Mouse (Mus musculus) midbrain, embryonic 14.5 days (tissue): ENCODE measurements around the gene Tcea2. TPM values are rescaled to one million over a fixed set of nuclear protein-coding genes. Genes with fewer than 3 reads are reported as not detected.

Source experiments
- ATAC-seq: fragments of 200-750 bp; cut with Nextera tagmentation; 2 replicates; pipeline ENCODE4 v1.8.0; 2017; ENCODE audit warnings: moderate number of reproducible peaks, moderate library complexity; ENCODE audit not compliant: low FRiP score, low TSS enrichment
- DNase-seq: peaks from one replicate; pipeline ENCODE4 v3.0.0-alpha.2; 2015
- H3K27ac ChIP-seq: fragments of 300-500 bp; sonication (generic); replicated peaks from 2 replicates; pipeline ENCODE4 v1.5.1; 2014; ENCODE audit warnings: mild to moderate bottlenecking, low read depth, low read length, moderate library complexity
- H3K27me3 ChIP-seq: fragments of 300-500 bp; sonication (generic); 2 replicates; pipeline ENCODE4 v1.6.1; 2014; ENCODE audit warnings: low read length, control low read depth, mixed read lengths; ENCODE audit not compliant: control insufficient read depth, insufficient read depth
- H3K36me3 ChIP-seq: fragments of 300-500 bp; sonication (generic); 2 replicates; pipeline ENCODE4 v1.6.1; 2014; ENCODE audit warnings: low read length, control low read depth; ENCODE audit not compliant: control insufficient read depth, insufficient read depth
- H3K4me1 ChIP-seq: fragments of 300-500 bp; sonication (generic); 2 replicates; pipeline ENCODE4 v1.6.1; 2014; ENCODE audit warnings: mild to moderate bottlenecking, antibody characterized with exemption, low read length, control low read depth; ENCODE audit not compliant: control insufficient read depth, insufficient read depth
- H3K4me2 ChIP-seq: fragments of 300-500 bp; sonication (generic); 2 replicates; pipeline ENCODE4 v1.6.1; 2014; ENCODE audit warnings: mild to moderate bottlenecking, low read length, moderate library complexity
- H3K4me3 ChIP-seq: fragments of 300-500 bp; sonication (generic); replicated peaks from 2 replicates; pipeline ENCODE4 v1.5.1; 2014; ENCODE audit warnings: low read depth, low read length
- H3K9ac ChIP-seq: fragments of 300-500 bp; sonication (generic); replicated peaks from 2 replicates; pipeline ENCODE4 v1.6.1; 2014; ENCODE audit warnings: mild to moderate bottlenecking, low read length, moderate library complexity
- H3K9me3 ChIP-seq: fragments of 300-500 bp; sonication (generic); 2 replicates; pipeline ENCODE4 v1.6.1; 2016; ENCODE audit warnings: low read length, control low read depth, mixed read lengths; ENCODE audit not compliant: control insufficient read depth
- WGBS: fragments of 180-500 bp; shearing (Covaris S2); extraction: QIAGEN DNeasy Blood & Tissue Kit; methylation state at CpG from one replicate; pipeline ENCODE4 v1.1.7; 2014; 5-methylcytosine and 5-hydroxymethylcytosine counted together
- polyA plus RNA-seq: library from polyadenylated mRNA; unstranded; fragments of >200 nt; fragmentation: Nextera tagmentation; extraction: Ambion mirVana; gene quantifications from 2 replicates; pipeline ENCODE4 v1.2.1, GENCODE M21; 2014

The Tcea2 gene
- polyA plus RNA-seq = 37.4 and 44.9 TPM in 2 replicates

DNA sequence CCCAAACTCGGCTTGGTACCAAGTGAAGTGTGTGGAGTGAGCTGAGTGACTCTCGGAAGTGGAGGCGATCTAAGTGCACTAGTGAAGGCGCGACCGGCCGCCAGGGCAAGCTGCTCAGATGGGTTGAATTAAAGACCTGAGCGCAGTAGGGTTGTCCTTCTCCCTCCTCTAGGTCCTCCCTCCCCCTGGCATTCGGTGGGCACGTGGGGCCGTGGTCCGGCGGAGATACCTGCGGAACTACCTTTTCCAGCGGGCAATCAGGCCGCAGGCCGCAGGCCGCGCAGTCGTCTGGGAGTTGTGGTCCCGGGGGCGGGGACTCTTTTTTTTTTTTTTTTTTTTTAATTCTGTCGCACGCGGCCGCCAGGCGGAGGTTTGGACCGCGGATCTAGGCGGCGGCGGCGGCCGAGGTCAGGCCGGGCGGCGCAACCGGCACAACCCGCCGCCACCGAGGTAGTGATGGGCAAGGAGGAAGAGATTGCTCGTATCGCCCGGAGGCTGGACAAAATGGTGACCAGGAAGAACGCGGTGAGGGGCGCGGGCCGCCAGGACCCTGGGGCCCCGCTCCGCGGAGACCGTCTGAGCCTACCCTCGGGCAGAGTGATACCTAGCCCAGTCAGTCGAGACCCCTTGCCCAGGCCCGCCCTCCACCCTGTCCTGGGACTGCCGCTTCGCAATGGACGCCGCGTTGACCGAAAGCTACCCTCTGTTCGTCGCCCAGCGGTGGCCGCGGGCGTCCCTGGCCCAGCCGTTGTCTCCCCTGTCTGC is at the start of gene Tcea2:
Gene Tcea2, plus strand, starts transcription at position 360 of the 765 bp plus-strand sequence.
- Histone ChIP-seq H3K36me3 (no peaks in the 10 kb centered on the region), H3K27me3 (no peaks in the 10 kb centered on the region), H3K4me1 (peaks cover 12% of the 10 kb centered on the region), H3K4me3 (peak within 1 kb of the TSS; percentile 63), H3K4me2 (peak within 1 kb of the TSS; percentile 93), H3K27ac (peak within 1 kb of the TSS; percentile 64), H3K9me3 (no peaks in the 10 kb centered on the region), H3K9ac (peak within 1 kb of the TSS; percentile 89)
- DNase-seq (peak; percentile 85), ATAC-seq (peak; percentile 71)
- under 1% methylated on average over 59 of the region's 69 CpGs for WGBS

DNA sequence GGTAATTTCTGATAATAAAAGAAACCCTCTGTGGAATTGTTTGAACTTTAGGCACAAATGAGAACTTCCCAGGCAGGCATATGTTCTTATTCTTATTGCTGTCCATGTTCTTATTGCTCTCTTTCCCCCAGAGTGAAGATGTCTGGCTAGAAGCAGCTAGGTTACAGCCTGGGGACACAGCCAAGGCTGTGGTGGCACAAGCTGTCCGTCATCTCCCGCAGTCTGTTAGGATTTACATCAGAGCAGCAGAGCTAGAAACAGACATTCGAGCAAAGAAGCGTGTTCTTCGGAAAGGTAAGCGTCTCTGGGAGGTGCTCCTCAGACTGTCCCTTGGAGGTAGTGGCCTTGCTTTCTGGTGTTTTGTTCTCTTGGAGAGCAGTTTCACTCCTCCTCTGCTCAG is 47.5 kb upstream of the Tcea2 start:
- Histone ChIP-seq H3K36me3 (peaks cover 77% of the 10 kb centered on the region), H3K27me3 (no peaks in the 10 kb centered on the region), H3K4me3 (no peak overlapping the region), H3K4me1 (no peaks in the 10 kb centered on the region), H3K27ac (no peak overlapping the region), H3K9ac (no peak overlapping the region), H3K9me3 (no peaks in the 10 kb centered on the region), H3K4me2 (no peak overlapping the region)
- ATAC-seq = no peak
- 96% methylated on average over 6 of the region's 6 CpGs for WGBS
- DNase-seq = no peak

DNA sequence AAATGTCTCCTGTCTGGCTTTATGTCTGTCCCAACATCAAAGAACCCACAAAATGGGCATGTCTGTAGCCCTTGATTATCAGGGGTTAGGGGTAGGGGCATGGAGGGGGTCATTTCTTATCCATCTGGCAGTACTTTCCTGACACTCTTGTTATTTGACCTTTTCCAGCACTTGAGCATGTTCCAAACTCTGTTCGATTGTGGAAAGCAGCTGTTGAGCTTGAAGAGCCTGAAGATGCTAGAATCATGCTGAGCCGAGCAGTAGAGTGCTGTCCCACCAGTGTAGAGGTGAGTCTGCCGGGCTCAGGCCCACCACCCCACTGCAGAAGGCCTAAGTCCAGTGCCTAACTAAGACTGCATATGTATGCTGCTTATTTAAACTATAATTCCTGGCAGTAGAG is 44.2 kb upstream of the Tcea2 start:
- H3K9me3 ChIP-seq = no peaks in the 10 kb centered on the region

DNA sequence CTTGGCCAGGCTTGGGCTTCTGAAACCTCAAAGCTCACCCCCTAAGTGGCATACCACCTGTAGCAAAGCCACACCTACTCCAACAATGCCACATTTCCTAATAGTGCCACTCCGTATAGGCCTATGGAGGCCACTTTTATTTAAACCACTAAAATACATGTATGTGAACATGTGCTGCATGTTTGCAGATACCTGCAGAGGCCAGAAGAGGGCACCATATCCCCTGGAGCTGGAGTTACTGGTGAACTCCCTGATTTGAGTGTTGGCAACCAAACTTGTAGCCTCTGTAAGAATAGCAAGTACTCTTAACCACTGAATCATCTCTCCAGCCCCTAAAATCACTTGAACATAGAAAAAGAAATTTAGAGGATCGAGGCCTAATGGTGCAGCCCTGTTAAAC is 35.7 kb upstream of the Tcea2 start:
- Histone ChIP-seq H3K9ac (no peak overlapping the region), H3K36me3 (peaks cover 93% of the 10 kb centered on the region), H3K27me3 (no peaks in the 10 kb centered on the region), H3K27ac (no peak overlapping the region), H3K4me2 (no peak overlapping the region), H3K9me3 (no peaks in the 10 kb centered on the region), H3K4me3 (no peak overlapping the region), H3K4me1 (no peaks in the 10 kb centered on the region)
- ATAC-seq (no peak), DNase-seq (peak; percentile 67)
- WGBS = 97% methylated on average over 2 of the region's 2 CpGs

More for the DNA sequence above, 44.2 kb upstream of the Tcea2 start:
- no peak overlapping the region for H3K4me2 ChIP-seq
- no peaks in the 10 kb centered on the region for H3K4me1 ChIP-seq
- H3K9ac ChIP-seq = no peak overlapping the region
- no peak overlapping the region for H3K4me3 ChIP-seq
- H3K36me3 ChIP-seq = peaks cover 87% of the 10 kb centered on the region
- H3K27me3 ChIP-seq = no peaks in the 10 kb centered on the region
- ATAC-seq (no peak), DNase-seq (no peak)
- H3K27ac ChIP-seq = no peak overlapping the region
- WGBS = 96% methylated on average over 3 of the region's 3 CpGs

DNA sequence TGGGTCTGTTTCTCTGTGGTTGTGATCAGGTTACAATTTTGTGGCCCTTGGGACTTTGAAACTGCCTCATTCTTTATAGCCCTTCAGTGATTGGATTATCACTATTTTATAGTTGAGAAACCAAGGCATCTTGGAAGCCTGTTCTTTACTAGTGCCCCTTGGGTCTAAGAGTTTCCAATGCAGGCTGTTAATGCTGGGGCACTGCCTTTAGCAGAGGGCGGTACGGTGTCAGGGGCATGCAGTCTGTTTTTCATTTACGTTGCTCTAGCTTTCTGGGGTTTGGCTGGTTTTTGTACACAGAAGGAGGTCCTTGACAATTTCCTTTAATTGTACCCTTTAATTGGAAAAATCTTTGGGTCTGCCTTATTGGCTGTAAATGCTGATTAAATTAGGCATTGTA is 34.4 kb upstream of the Tcea2 start:
- DNase-seq = no peak
- WGBS = 96% methylated on average over 3 of the region's 3 CpGs
- ATAC-seq = no peak
- Histone ChIP-seq H3K4me1 (no peaks in the 10 kb centered on the region), H3K4me2 (no peak overlapping the region), H3K27me3 (no peaks in the 10 kb centered on the region), H3K27ac (no peak overlapping the region), H3K4me3 (no peak overlapping the region), H3K9ac (no peak overlapping the region), H3K36me3 (peaks cover 93% of the 10 kb centered on the region), H3K9me3 (no peaks in the 10 kb centered on the region)

DNA sequence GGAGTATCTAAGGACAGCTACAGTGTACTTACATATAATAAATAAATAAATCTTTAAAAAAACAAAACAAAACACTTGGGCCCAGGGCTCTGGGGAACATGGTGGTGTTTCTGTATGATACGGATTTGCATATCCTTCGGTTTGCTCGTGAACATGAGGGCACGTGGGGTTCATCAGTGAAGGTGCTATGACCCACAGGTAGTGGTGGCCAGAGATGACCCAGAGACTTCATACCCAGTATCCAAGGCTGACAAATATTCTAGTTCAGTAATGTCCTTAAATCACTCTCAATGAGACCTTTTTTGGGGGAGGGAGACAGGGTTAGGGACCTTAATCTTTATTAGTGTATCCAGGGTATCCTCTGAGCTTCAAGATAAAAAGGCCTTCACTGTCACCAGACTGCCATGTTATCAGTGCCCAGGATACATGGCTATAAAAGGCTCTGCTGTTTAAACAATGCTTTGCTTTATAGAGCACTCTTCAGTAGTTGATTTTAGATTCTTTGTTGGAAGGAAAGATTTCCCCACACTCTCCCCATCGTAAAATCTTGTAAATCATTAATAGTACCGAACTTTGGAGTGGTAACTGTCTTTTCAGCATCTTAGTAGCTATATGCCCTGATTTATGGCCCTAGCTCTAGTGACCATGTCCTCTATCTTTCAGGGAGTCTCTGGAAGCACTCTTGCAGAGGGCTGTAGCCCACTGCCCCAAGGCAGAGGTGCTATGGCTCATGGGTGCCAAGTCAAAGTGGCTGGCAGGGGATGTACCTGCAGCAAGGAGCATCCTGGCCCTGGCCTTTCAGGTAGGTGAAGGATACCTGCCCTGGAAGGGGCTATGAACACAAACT is 33.3 kb upstream of the Tcea2 start:
- DNase-seq = no peak
- H3K36me3 ChIP-seq = peaks cover 89% of the 10 kb centered on the region
- WGBS = 96% methylated on average over 6 of the region's 6 CpGs

DNA sequence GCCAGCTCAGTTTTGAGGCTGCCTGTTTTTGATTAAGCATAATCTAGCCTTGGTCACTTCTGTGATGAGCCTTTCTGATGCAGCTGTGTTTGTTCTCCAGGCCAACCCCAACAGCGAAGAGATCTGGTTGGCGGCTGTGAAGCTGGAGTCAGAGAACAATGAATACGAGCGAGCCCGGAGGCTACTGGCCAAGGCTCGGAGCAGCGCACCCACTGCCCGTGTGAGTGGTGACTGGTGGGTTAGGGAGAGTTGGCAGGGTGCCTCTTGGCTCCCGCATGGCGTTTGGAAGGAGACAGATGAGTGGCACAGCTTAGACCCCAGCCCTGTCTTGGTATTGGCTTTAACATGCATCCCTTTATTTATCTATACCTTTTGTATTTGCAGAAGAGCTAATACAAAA is 31.2 kb upstream of the Tcea2 start:
- no peaks in the 10 kb centered on the region for H3K4me1 ChIP-seq
- 89% methylated on average over 10 of the region's 10 CpGs for WGBS
- no peaks in the 10 kb centered on the region for H3K27me3 ChIP-seq
- no peak for ATAC-seq
- H3K9ac ChIP-seq = no peak overlapping the region
- no peak overlapping the region for H3K27ac ChIP-seq
- H3K9me3 ChIP-seq = no peaks in the 10 kb centered on the region
- peaks cover 90% of the 10 kb centered on the region for H3K36me3 ChIP-seq
- H3K4me2 ChIP-seq = no peak overlapping the region
- no peak for DNase-seq
- no peak overlapping the region for H3K4me3 ChIP-seq

More for the DNA sequence above, 33.3 kb upstream of the Tcea2 start:
- Histone ChIP-seq H3K9ac (no peak overlapping the region), H3K4me3 (no peak overlapping the region), H3K27me3 (no peaks in the 10 kb centered on the region), H3K27ac (no peak overlapping the region), H3K4me1 (no peaks in the 10 kb centered on the region), H3K4me2 (no peak overlapping the region), H3K9me3 (no peaks in the 10 kb centered on the region)
- no peak for ATAC-seq

DNA sequence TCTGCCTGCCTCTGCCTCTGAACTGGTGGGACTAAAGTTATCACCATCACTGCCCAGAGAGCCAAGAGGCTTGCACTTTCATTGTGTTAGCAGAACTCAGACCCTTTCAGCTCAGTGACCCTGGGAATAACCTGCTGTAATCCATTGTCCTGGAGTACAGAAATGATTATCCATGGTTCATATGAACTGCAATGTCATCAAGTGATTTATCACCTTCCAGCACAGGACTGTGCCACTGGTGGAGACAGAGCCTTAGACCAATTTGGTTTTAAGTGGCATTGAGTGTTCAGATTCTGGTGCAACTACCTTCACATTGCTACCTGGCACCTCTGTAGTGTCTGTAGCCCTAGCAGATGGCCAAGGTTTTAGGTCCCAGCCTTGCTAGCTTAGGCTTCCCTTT is 27.0 kb upstream of the Tcea2 start:
- no peaks in the 10 kb centered on the region for H3K4me1 ChIP-seq
- no peaks in the 10 kb centered on the region for H3K9me3 ChIP-seq
- H3K36me3 ChIP-seq = peaks cover 87% of the 10 kb centered on the region
- no peaks in the 10 kb centered on the region for H3K27me3 ChIP-seq
- no peak for DNase-seq
- no peak overlapping the region for H3K27ac ChIP-seq
- ATAC-seq = no peak
- H3K4me3 ChIP-seq = no peak overlapping the region
- no peak overlapping the region for H3K4me2 ChIP-seq
- no peak overlapping the region for H3K9ac ChIP-seq
